Mouse (Mus musculus) heart, postnatal 0 days (tissue): ENCODE measurements at regions not wholly inside any gene's neighbourhood (a gene's known extent, or its start where the extent isn't known, plus 50 kb on each side); places are given as distances from the start of the nearest gene placed in this dataset.

Experiments used
- CTCF ChIP-seq: IDR thresholded peaks from 2 replicates; pipeline ENCODE4 v1.5.1; 2016; ENCODE audit warnings: antibody characterized with exemption, control low read depth, low read depth
- EP300 ChIP-seq: IDR thresholded peaks from 2 replicates; pipeline ENCODE4 v1.6.1; 2016; ENCODE audit warnings: antibody characterized with exemption, low read depth

GRCm38 (mm10) chr1:137514750-137515149 is 554.5 kb upstream of the Nr5a2 start:
- TF ChIP-seq CTCF (no peak), EP300 (no peak)
